Mouse (Mus musculus) gastrocnemius, postnatal 25 days (tissue): ENCODE data around the gene Adprh. TPM values are rescaled to one million over a fixed set of nuclear protein-coding genes. Genes with fewer than 3 reads are reported as not detected.
"Not testable (repeated sequence)": the region's sequence is repeated elsewhere in the genome, so short reads cannot be mapped to it uniquely, and the experiment has no call there.

Source experiments
- DNase-seq: peaks from one replicate; pipeline ENCODE4 v3.0.0; 2022
- total RNA-seq, 2 experiments: library from RNA; stranded (reverse); gene quantifications; 1 replicate in 1 of 2; 2 replicates in 1 of 2; pipeline ENCODE4 v1.2.3; 2021

Gene Adprh
- total RNA-seq, 2 experiments from 2014 or later, result 16.9 to 19.6 TPM

GRCm38 (mm10) chr16:38467091-38467916, 14.8 kb upstream of the Adprh start:
- DNase-seq, result no peak

DNA sequence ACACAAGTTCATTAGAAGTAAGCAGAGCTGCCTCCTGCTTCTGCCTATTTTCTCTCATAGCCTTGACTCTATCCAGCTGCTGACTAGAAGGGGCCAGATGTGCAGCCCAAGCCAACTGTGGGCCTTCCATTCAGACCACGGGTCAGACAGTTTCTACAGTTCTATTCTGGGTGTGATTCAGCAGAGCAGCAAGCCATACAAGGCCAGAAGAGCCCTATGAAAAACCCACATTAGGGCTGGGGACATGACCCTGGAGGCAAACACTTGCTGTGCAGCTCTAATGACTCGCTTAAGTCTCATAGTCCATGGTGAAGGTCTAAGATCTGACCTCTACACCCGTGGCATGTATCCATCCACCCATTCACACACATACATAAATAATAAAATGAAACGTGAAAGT, 13.6 kb upstream of the Adprh start:
- no peak for DNase-seq

DNA sequence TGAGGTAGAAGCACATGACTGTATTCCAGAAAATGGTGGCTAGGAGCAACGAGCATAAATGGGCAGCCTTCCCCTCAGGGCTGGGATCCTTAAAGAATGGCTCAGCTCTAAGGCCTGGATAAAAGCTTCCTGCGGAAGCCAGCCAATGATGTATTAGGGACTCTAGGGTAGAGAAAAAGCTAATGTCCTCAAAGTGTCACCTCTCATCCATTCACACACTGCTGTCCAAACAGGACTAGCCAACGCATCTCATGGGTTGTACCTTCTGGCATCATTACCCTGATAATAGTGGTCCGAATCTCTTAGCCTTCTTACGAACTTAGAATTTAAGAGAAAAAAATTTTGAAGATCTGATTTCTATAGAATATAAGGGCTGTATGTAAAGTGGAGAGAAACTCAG, 10.8 kb upstream of the Adprh start:
- no peak for DNase-seq

GRCm38 (mm10) chr16:38462161-38462560, 9.7 kb upstream of the Adprh start:
- DNase-seq, result no peak

GRCm38 (mm10) chr16:38461749-38462148, 9.2 kb upstream of the Adprh start:
- DNase-seq, result no peak

DNA sequence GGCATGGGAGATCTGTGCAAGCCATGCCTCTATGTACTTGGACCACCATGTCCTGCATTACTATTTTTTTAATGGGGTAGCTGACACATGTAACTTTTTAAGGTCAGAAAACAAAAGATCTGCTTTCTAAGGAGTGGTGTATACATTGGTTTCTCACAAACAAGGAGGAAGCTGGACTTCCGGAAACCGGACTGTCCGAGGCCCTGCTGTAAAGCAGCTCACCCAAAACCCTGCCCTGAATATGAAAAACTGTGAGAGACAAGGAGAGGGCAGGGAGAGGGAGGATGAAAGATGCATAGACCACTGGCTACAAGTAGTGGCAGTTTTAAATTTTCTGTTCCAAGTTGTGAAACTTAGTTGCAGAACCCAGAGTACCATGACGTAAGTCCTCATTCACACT, 7.5 kb upstream of the Adprh start:
- no peak for DNase-seq

DNA sequence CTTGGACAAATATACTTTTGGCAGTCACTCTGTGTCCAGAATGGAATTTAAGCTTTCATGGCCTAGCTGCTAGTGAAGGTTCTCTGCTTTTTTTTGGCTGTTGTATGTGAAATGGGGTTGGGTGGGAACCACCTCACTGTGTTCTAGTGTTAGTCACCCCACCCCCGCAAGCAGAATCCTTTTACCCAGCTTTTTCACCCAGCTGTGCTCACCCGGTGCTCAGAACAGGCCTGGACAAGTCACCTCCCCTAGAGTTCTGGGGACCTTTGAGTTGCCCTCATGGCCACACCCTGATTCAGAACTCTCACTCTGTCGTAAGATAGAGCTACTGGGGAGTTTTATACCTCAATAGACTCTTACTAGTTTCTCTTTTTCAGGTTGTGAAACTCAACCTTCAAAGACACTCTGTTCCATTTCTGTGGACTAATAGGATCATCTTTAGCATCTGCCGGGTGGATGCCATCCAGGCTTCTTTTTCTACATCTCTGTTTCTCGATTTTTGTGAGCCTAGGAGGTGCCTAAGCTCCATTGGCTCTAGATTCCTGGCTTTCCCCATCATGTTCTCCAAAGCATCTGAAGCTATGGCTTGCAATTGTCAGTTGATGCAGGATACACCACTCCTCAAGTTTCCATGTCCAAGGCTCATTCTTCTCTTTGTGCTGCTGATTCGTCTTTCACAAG, 6.2 kb upstream of the Adprh start:
- no peak for DNase-seq

GRCm38 (mm10) chr16:38456812-38457567, 4.5 kb upstream of the Adprh start:
- no peak for DNase-seq

GRCm38 (mm10) chr16:38455511-38456418, 3.3 kb upstream of the Adprh start, which contains the start of gene Cd80:
TSS of gene Cd80 (plus strand) at chr16:38455561.
- no peak for DNase-seq

DNA sequence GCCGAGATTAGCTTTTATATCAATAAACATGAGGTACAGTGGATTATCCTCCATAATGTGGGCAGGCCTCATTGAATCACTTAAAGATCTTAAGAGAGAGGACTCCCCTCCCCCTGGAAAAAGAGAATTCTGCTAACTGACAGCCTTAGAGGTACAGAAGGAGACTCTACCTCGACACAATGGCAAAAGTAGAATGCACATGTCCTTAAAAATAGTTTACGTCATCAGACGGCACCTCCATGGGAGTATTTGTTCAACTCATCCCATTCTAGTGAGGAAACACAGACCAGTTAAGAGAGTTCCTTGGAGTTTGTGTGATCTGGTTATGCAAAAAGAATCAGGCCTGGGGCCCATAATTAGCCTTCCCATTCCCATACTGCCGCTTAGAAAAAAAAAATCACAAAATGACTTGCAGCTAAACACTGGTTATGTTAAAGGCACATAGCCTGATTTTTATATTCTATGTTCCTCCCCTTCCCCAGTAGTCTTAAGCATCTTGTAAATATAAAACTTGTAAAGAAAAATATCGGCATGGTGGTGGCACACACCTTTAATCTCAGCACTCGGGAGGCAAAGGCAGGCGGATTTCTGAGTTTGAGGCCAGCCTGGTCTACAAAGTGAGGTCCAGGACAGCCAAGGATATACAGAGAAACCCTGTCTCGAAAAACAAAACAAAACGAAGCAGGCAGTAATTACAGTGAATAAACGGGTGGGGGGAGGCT, 2.2 kb upstream of the Adprh start:
- DNase-seq, result no peak

GRCm38 (mm10) chr16:38453952-38454351, 1.4 kb upstream of the Adprh start:
- no peak for DNase-seq

DNA sequence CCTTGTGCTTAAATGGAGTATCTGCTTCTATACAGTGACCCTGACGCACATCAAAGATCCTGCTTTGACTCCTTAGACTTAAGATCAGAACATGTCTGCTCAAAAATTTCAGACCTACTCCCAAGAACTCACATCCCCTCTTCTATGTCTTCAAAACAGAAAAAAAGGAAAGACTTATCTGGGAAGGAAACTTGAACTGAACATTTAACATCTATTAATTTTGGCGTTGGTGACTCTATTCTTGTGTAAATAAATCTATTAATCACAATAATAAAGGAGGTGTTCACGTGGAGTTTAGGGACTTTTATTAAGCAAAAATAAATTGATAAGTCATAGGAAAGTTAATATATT, 675 bp upstream of the Adprh start:
- DNase-seq, result no peak

DNA sequence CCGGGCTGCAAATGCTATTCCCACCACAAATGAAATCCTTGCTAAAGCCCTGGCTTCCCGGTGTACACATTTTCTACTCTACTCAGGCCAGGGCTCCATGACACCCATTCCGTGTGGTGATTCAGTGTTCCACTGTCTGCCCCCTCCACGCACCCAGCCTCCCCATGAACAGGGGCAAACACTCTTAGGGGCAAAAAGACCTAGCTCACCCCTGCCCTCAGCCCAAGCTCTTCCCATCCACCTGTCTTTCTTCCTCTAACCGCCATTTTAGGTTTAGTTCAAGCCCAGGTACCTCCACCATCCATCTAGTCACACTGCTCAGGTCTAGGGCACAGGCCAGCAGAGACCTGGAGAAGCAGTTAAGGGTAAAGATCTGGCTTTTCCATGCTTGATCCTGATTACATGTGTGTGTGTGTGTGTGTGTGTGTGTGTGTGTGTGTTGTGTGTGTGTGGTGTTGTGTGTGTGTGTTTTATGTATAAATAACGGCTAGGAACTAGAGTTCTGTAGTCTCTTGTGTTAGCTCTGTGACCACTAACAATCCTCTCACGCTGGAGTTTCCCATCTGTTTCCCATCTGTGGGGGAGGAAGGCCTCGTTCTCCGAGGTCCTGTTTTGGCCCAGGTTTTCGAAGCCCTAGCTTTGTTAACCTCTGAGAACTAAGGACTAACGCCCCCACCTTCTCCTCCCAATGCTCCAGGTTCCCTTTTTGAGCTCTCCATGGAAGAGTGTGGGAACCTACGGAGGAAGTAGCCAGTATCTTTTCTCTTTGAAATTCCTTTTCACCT, 890 bp downstream of the Adprh start:
- no peak for DNase-seq

GRCm38 (mm10) chr16:38450707-38451106, 1.8 kb downstream of the Adprh start:
- no peak for DNase-seq

DNA sequence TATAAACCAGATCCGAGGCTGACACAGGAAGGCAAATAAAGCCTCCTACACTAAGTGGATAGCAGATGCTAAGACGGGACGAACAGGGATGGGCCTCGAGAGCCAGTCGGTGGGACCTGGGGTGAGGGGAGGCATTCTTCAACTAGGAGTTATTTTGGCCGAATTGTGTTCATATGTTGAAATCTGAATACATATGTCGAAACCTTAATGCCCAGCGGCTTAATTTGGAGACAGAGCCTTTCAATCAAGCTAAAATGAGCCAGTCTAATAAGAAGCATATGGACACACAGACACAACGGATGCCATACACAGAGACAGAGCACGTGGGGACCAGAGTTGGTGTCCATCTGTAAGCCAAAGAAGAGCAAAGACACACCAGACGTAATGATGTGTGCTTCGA, 4.0 kb downstream of the Adprh start:
- no peak for DNase-seq

- DNase-seq, result no peak
Observed at GRCm38 (mm10) chr16:38447366-38447765, 5.1 kb downstream of the Adprh start.

GRCm38 (mm10) chr16:38446141-38446540, 6.4 kb downstream of the Adprh start:
- not testable (repeated sequence) for DNase-seq

GRCm38 (mm10) chr16:38445576-38445975, 6.9 kb downstream of the Adprh start:
- DNase-seq, result no peak

DNA sequence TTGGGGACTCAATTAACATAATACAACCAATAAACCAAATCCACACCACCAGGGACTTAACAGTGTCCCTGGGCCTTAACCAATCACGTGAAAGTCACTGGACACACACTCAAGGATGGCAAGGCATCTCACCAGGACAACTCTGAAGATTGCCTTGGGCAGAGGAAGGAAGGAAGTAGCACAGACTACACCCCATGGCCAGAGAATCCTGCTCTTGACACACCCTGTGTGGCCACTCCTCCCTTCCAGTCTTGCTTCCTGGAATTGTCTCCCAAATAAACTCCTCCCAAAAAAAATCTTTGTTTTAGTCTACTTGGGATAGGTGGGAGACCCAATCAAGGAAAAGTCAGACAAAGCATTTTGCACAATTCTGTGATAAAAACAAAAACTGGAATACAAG, 7.5 kb downstream of the Adprh start:
- no peak for DNase-seq

DNA sequence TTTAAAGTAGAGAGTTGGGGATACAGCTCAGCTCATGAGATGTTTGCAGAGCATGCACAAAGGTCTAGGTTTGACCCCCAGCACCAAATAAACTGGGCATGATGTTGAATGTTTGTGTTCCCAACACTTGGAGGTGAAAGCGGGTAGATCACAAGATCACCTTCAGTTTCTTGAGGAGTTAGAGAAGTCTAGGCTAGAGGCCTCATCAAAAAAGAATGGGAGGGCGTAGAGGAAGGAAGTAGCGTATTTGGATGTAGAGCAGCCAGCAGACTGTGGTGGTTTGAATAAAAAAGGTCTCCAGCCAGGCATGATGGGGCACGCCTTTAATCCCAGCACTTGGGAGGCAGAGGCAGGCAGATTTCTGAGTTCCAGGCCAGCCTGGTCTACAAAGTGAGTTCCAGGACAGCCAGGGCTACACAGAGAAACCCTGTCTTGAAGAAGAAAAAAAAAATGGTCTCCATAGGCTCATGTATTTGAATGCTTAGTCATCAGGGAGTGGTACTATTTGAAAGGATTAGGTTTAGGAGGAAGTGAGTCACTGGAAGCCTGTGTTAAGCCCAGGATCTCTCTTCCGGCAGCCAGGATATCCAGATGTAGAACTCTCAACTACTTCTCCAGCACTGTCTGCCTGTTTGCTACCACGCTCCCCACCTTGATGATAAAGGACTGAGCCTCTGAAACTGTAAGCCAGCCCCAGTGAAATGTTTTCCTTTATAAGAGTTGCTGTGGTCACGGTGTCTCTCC, 8.6 kb downstream of the Adprh start:
- no peak for DNase-seq
